Mouse (Mus musculus): ENCODE measurements around the gene Stoml2. TPM values are rescaled to one million over a fixed set of nuclear protein-coding genes. Genes with fewer than 3 reads are reported as not detected.
A peak's percentile ranks its signal among the peaks of the same experiment; 100 is the strongest.
"Not testable (repeated sequence)": the region's sequence is repeated elsewhere in the genome, so short reads cannot be mapped to it uniquely, and the experiment has no call there.

The Stoml2 gene
- total RNA-seq, 2 experiments from 2014 or later: 106 to 107 TPM

GRCm38 (mm10) chr4:43005765-43006164 is 25.7 kb downstream of the Stoml2 start:
- peak in 1 of 2 experiments; percentile 50 for DNase-seq (ENCODE audit: low spot score in 2 of 2)

DNA sequence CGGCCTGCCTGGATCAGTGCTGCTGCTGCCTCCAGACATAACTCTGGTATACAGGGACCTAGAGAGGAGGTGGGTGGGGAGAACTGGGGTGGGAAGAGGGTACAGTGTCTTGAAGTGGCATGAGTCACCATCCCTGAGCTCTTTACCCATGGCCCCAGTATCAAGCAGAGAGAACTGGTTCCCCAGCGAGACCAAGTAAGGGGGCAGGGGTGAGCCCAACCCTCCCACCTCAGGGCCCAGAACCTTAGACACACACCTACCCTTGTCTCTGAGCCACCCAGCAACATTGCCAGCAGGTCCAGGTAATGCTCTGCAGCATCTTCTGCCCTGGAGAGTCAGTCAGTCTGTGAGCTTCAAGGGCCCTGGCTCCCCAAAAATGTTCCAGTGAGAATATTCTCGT is 26.6 kb downstream of the Stoml2 start:
- DNase-seq (ENCODE audit: low spot score in 2 of 2): no peak

GRCm38 (mm10) chr4:43002756-43003439 is 28.6 kb downstream of the Stoml2 start:
- no peak for DNase-seq (ENCODE audit: low spot score in 2 of 2)

DNA sequence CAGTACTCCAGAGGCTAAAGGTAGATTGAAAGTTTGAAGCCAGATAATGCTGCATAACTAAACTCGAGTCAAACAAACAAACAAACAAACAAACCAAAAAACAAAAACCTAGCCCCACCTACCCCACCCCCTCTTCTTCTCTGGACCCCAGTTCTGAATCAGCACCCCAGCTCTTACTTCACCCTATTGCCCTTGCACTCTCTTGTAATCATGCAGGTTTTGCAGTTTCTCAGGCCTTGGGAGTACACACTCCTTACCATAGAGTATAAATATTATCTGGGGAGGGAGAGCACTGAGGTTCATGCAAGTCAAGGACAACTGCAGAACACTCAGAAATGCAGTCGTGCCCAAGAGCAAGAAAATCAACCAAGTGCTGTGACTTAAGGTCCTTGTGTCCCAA is 30.2 kb downstream of the Stoml2 start:
- no peak for DNase-seq (ENCODE audit: low spot score in 2 of 2)

DNA sequence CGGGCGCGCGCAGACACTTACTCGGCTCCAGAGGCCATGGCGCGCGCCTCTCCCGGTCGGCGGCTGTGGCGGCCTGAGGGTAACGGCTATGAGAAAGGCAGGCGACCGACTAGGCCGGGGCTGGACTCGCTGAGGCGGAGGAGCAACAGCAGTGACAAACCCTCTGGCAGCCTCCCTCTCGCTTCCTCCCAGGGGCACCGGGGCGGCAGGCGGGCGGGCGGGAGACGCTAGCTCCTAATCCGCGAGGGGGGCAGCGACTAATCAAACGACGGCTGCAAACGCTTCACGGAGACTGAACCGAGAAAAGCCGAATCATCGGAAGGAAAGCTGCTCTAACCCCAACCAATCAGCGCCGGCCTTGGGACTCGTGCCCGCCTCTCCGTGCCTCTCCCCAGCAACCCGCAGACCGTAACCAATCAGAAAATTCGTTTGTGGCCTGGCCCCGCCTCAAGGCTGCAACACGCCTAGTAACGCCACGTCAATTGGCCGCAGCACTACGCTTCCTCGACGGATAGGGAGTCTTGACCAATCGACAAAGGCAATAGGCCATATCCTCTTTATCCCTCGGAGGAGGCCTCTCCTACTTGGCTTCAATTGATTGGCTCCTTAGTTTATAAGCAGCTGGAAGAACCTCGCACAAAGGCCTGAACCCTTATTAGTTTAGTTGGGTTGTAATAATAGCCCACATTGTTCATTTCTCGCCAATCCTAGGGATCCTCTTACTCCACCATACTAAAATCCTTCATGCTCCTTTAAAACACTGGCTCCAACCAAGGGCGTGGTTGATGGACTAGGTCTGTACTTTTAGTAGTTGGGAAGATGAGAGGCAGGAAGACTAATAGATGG is 31.1 kb downstream of the Stoml2 start, which contains the start of gene Vcp:
Vcp (minus strand) TSS at position 367 of the 846 bp plus-strand sequence.
- DNase-seq (ENCODE audit: low spot score in 2 of 2): peak; percentile 99 to 100

GRCm38 (mm10) chr4:42999451-43000140 is 31.9 kb downstream of the Stoml2 start:
- DNase-seq (ENCODE audit: low spot score in 2 of 2): peak; percentile 30 to 64

- DNase-seq (ENCODE audit: low spot score in 2 of 2): no peak
These were observed 33.5 kb downstream of the Stoml2 start for GRCm38 (mm10) chr4:42998022-42998421.

DNA sequence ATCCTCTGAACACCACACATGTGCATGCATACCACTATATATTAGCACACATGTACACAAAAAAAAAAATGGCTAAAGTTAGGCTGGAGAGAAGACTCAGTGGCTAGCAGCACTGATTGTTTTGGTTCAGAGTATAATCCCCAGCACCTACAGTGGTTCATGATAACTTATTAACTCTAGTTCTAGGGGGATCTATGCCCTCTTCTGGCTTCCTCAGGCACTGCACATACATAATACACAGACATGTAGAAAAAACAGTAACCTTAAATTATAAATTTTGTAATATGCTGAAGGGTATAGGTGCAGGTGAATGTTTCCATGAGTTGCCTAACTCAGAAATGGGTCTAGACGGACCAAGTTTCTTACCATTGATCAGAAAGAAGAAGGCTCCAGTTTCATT is 43.2 kb downstream of the Stoml2 start:
- no peak for DNase-seq (ENCODE audit: low spot score in 2 of 2)

DNA sequence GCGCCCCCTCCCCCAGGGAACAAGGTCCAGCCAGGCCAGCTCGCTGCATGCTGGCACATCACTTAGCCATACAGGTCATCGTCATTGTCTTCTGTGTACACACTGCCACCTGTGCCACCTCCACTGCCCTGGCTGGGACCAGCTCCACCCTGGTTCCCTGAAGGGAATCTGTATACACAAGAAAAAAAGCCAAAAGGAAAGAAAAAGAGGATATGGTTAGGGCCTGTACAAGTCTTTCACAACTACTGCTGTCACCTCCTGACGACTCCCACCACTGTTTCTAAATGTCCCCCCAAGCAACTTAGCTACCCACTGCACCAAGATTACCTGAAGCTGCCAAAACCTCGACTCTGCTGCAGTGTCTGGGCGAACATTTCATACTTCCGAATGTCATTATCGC is 51.0 kb downstream of the Stoml2 start:
- not testable (repeated sequence) for DNase-seq (ENCODE audit: low spot score in 2 of 2)

- DNase-seq (ENCODE audit: low spot score in 2 of 2): no peak
These were observed 53.4 kb downstream of the Stoml2 start for GRCm38 (mm10) chr4:42978062-42978461.

Other genes starting within 250 kb of the Stoml2 start
- under 1 TPM in 1 of 2 experiments, not detected in 1; 0.10 TPM for gene Fam205a1, start 177.8 kb downstream of the Stoml2 start, total RNA-seq (2021)
- 1 to 10 TPM in 1 of 2 experiments, under 1 TPM in 1; 0.68 to 1.0 TPM for gene Gm12394, start 174.9 kb downstream of the Stoml2 start, total RNA-seq (2021)
- under 1 TPM; 0.30 to 0.52 TPM for gene Fam205c, start 157.5 kb downstream of the Stoml2 start, total RNA-seq (2021)
- gene Phf24, start 115.0 kb downstream of the Stoml2 start, total RNA-seq (2021): 100 to 1,000 TPM; 162 to 167 TPM
- 100 to 1,000 TPM; 197 to 234 TPM for gene Dnajb5, start 81.9 kb downstream of the Stoml2 start, total RNA-seq (2021)
- not detected for gene 1700022I11Rik, start 62.1 kb downstream of the Stoml2 start, total RNA-seq (2021)
- gene Vcp, start 31.2 kb downstream of the Stoml2 start, total RNA-seq (2021): 100 to 1,000 TPM; 177 to 190 TPM
- 10 to 100 TPM in 1 of 2 experiments, 1 to 10 TPM in 1; 9.8 to 13.8 TPM for gene Fancg, start 21.2 kb downstream of the Stoml2 start, total RNA-seq (2021)
- gene Pigo, start 5.9 kb downstream of the Stoml2 start, total RNA-seq (2021): 10 to 100 TPM; 26.1 to 26.4 TPM
- 10 to 100 TPM; 36.4 to 36.6 TPM for gene Fam214b, start 14.5 kb upstream of the Stoml2 start, total RNA-seq (2021)
- gene Unc13b, start 27.2 kb upstream of the Stoml2 start, total RNA-seq (2021): 10 to 100 TPM; 33.9 to 34.9 TPM
- gene Atp8b5, start 235.4 kb upstream of the Stoml2 start, total RNA-seq (2021): under 1 TPM; 0.23 to 0.52 TPM

Data from layer of hippocampus, adult 18-20 months (tissue).